Mouse (Mus musculus) regulatory T cell (primary cell): ENCODE measurements at regions not wholly inside any gene's neighbourhood (a gene's known extent, or its start where the extent isn't known, plus 50 kb on each side); places are given as distances from the start of the nearest gene placed in this dataset.

Source experiments
- in situ Hi-C: fragments of 300-600 bp; cut with MboI, MseI; formaldehyde crosslinking; loops from one replicate; pipeline ENCODE4 v1.15.1; 2025; ENCODE audit warnings: high pct_unique_total_duplicates

GRCm38 (mm10) chr10:16438414-16438813 lies 1284.6 kb upstream of the Cited2 start:
- in situ Hi-C loops: no loop called here

- in situ Hi-C loops: no loop called here
These were observed 1281.9 kb upstream of the Cited2 start for GRCm38 (mm10) chr10:16440932-16441640.

GRCm38 (mm10) chr10:16441661-16442072 lies 1281.4 kb upstream of the Cited2 start:
- in situ Hi-C loops: no loop called here

- in situ Hi-C loops: no loop called here
These were observed 1279.1 kb upstream of the Cited2 start for GRCm38 (mm10) chr10:16443901-16444300.

- in situ Hi-C loops: no loop called here
These were observed 1255.1 kb upstream of the Cited2 start for GRCm38 (mm10) chr10:16467935-16468334.

GRCm38 (mm10) chr10:16469711-16470110 lies 1253.3 kb upstream of the Cited2 start:
- in situ Hi-C loops: no loop called here

- in situ Hi-C loops: no loop called here
These were observed 1249.0 kb upstream of the Cited2 start for GRCm38 (mm10) chr10:16473952-16474521.

- in situ Hi-C loops: no loop called here
These were observed 1224.4 kb upstream of the Cited2 start for GRCm38 (mm10) chr10:16498580-16498979.

- in situ Hi-C loops: no loop called here
These were observed 1215.3 kb upstream of the Cited2 start for GRCm38 (mm10) chr10:16507681-16508080.

- in situ Hi-C loops: no loop called here
These were observed 1214.9 kb upstream of the Cited2 start for GRCm38 (mm10) chr10:16508161-16508560.

GRCm38 (mm10) chr10:16514656-16515055 lies 1208.4 kb upstream of the Cited2 start:
- in situ Hi-C loops: no loop called here

- in situ Hi-C loops: no loop called here
These were observed 1201.1 kb upstream of the Cited2 start for GRCm38 (mm10) chr10:16521895-16522294.

- in situ Hi-C loops: no loop called here
These were observed 1198.9 kb upstream of the Cited2 start for GRCm38 (mm10) chr10:16524101-16524500.

- in situ Hi-C loops: loop anchor here (5.0 kb wide), 1 partner anchor 505 kb away; no protein-coding TSS in a partner anchor
These were observed 1195.3 kb upstream of the Cited2 start for GRCm38 (mm10) chr10:16527693-16528092.

- in situ Hi-C loops: no loop called here
These were observed 1185.4 kb upstream of the Cited2 start for GRCm38 (mm10) chr10:16537660-16538059.

- in situ Hi-C loops: no loop called here
These were observed 1184.6 kb upstream of the Cited2 start for GRCm38 (mm10) chr10:16538379-16538778.

GRCm38 (mm10) chr10:16545445-16545844 lies 1177.6 kb upstream of the Cited2 start:
- in situ Hi-C loops: no loop called here

- in situ Hi-C loops: no loop called here
These were observed 1170.0 kb upstream of the Cited2 start for GRCm38 (mm10) chr10:16552861-16553635.

- in situ Hi-C loops: no loop called here
These were observed 1148.5 kb upstream of the Cited2 start for GRCm38 (mm10) chr10:16574568-16574967.

- in situ Hi-C loops: no loop called here
These were observed 1144.4 kb upstream of the Cited2 start for GRCm38 (mm10) chr10:16578554-16579078.

GRCm38 (mm10) chr10:16580200-16580599 lies 1142.8 kb upstream of the Cited2 start:
- in situ Hi-C loops: no loop called here

GRCm38 (mm10) chr10:16588833-16589232 lies 1134.2 kb upstream of the Cited2 start:
- in situ Hi-C loops: no loop called here
